Mouse (Mus musculus) megakaryocyte, embryonic 14.5 days (primary cell): Measurements from ENCODE around the gene Slc8b1. TPM values are rescaled to one million over a fixed set of nuclear protein-coding genes. Genes with fewer than 3 reads are reported as not detected.

ENCODE experiments used
- H3K27me3 ChIP-seq: replicated peaks from 2 replicates; pipeline ENCODE3; 2012; ENCODE audit warnings: inconsistent platforms
- H3K36me3 ChIP-seq: replicated peaks from 2 replicates; pipeline ENCODE3; 2012; ENCODE audit warnings: low read length, inconsistent platforms, mixed read lengths
- H3K4me1 ChIP-seq: 2 replicates; pipeline ENCODE4 v1.6.1; 2012; ENCODE audit warnings: inconsistent platforms
- H3K4me3 ChIP-seq: replicated peaks from 2 replicates; pipeline ENCODE3; 2012; ENCODE audit warnings: moderate library complexity, mild to moderate bottlenecking, inconsistent platforms
- H3K9me3 ChIP-seq: 2 replicates; pipeline ENCODE4 v1.6.1; 2012; ENCODE audit warnings: inconsistent platforms
- FLI1 ChIP-seq: IDR thresholded peaks from 2 replicates; pipeline ENCODE4 v1.6.1; 2012; ENCODE audit warnings: low read length, inconsistent platforms, mixed read lengths
- GATA1 ChIP-seq: IDR thresholded peaks from 3 replicates; pipeline ENCODE4 v1.6.1; 2012; ENCODE audit warnings: mixed read lengths, low read length, inconsistent platforms, borderline replicate concordance
- polyA plus RNA-seq: library from polyadenylated mRNA; stranded (reverse); fragments of >175 nt; gene quantifications from 2 replicates; pipeline ENCODE4 v1.2.3, GENCODE M21; 2012; ENCODE audit warnings: low replicate concordance; ENCODE audit not compliant: insufficient read depth

The Slc8b1 gene
- polyA plus RNA-seq, 1 experiment = 5.3 TPM

GRCm38 (mm10) chr5:120522649-120523048 is 11.7 kb downstream of the Slc8b1 start:
- Histone ChIP-seq H3K27me3 (no peaks in the 10 kb centered on the region), H3K4me1 (peaks cover 39% of the 10 kb centered on the region), H3K4me3 (no peak overlapping the region), H3K9me3 (no peaks in the 10 kb centered on the region), H3K36me3 (peaks cover 74% of the 10 kb centered on the region)
- no peak for TF ChIP-seq FLI1
- TF ChIP-seq GATA1 = no peak

GRCm38 (mm10) chr5:120524736-120525135 is 13.8 kb downstream of the Slc8b1 start:
- H3K4me3 ChIP-seq = no peak overlapping the region
- no peaks in the 10 kb centered on the region for H3K27me3 ChIP-seq
- no peaks in the 10 kb centered on the region for H3K9me3 ChIP-seq
- peaks cover 84% of the 10 kb centered on the region for H3K36me3 ChIP-seq
- peaks cover 45% of the 10 kb centered on the region for H3K4me1 ChIP-seq
- TF ChIP-seq GATA1 = no peak

DNA sequence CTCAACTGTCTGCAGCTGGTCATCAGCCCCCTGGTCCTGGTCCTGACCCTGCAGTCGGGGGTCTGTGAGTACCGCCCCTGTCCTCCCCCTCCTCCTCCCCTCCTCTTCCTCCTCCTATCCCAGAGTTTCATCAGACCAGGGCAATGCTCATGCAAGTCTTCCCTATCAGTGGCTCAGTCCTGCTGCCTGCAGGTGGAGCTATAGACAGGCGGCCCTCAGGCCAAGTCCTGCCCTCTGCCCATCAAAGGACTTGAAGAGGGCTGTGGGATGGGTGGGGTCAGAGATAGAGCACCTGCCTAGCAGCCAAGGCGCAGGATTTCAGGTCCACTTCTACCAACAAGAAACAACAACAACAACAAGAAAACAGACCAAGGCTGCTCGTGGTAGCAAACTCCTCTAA is 14.8 kb downstream of the Slc8b1 start:
- Histone ChIP-seq H3K27me3 (no peaks in the 10 kb centered on the region), H3K4me3 (no peak overlapping the region), H3K36me3 (peaks cover 82% of the 10 kb centered on the region), H3K4me1 (peaks cover 40% of the 10 kb centered on the region), H3K9me3 (no peaks in the 10 kb centered on the region)
- TF ChIP-seq GATA1 (no peak), FLI1 (no peak)

DNA sequence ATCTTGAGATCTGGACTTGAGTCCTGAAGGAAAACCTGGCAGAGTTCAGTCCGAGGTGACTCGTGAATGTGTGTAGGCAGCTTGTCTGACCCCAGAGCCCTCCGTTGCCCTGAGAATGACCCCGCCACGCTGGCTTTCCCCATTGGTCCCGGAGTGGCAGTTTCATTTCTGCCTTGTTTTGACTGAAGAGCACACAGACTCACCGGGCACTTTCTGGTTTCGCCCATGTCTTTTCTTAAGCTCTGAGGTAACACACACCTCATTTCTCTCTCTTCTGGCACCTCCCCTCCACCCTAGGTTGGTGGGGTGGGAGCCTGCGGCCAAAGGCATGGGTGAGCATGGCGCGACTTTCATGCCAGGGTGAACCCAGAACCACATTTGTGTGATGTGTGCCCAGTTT is 15.3 kb downstream of the Slc8b1 start:
- TF ChIP-seq FLI1 = no peak
- no peak for TF ChIP-seq GATA1

GRCm38 (mm10) chr5:120527296-120527964 is 16.5 kb downstream of the Slc8b1 start:
- H3K36me3 ChIP-seq = peaks cover 82% of the 10 kb centered on the region
- H3K4me3 ChIP-seq = no peak overlapping the region
- peaks cover 44% of the 10 kb centered on the region for H3K4me1 ChIP-seq
- no peaks in the 10 kb centered on the region for H3K9me3 ChIP-seq
- no peaks in the 10 kb centered on the region for H3K27me3 ChIP-seq
- no peak for TF ChIP-seq FLI1
- no peak for TF ChIP-seq GATA1

More for the DNA sequence above, 15.3 kb downstream of the Slc8b1 start:
- Histone ChIP-seq H3K27me3 (no peaks in the 10 kb centered on the region), H3K9me3 (no peaks in the 10 kb centered on the region), H3K4me3 (no peak overlapping the region), H3K4me1 (peaks cover 41% of the 10 kb centered on the region), H3K36me3 (peaks cover 82% of the 10 kb centered on the region)

- no peaks in the 10 kb centered on the region for H3K27me3 ChIP-seq
- no peak overlapping the region for H3K4me3 ChIP-seq
- H3K9me3 ChIP-seq = no peaks in the 10 kb centered on the region
- no peak for TF ChIP-seq GATA1
- TF ChIP-seq FLI1 = no peak
- H3K4me1 ChIP-seq = peaks cover 31% of the 10 kb centered on the region
- peaks cover 83% of the 10 kb centered on the region for H3K36me3 ChIP-seq
Measured at GRCm38 (mm10) chr5:120531631-120532030, 20.7 kb downstream of the Slc8b1 start.

GRCm38 (mm10) chr5:120534071-120534685 is 23.2 kb downstream of the Slc8b1 start:
- H3K36me3 ChIP-seq = peaks cover 96% of the 10 kb centered on the region
- no peak overlapping the region for H3K4me3 ChIP-seq
- TF ChIP-seq FLI1 = no peak
- TF ChIP-seq GATA1 = no peak
- no peaks in the 10 kb centered on the region for H3K9me3 ChIP-seq
- no peaks in the 10 kb centered on the region for H3K27me3 ChIP-seq
- H3K4me1 ChIP-seq = peaks cover 11% of the 10 kb centered on the region; the same call in 1 of the 2 replicates

DNA sequence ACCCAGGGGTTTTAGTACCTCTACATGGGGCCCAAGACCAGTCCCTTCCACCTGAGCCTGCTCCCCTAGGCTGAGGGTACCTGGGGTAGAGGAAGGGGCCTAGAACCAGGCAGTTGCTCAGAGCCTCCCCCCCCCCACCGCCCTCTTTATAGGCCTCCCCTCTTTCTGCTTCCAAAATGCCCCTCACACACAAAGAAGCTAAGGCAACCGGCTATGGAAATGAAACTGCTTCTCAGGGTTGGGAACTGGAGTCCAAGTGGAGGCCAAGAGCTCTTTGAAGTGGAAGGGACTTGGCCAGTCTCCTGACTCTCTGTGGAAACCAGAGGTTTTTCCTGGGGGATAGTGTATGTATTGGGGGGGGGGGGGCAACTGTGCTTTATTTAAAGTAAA is 23.7 kb downstream of the Slc8b1 start:
- peaks cover 96% of the 10 kb centered on the region for H3K36me3 ChIP-seq

DNA sequence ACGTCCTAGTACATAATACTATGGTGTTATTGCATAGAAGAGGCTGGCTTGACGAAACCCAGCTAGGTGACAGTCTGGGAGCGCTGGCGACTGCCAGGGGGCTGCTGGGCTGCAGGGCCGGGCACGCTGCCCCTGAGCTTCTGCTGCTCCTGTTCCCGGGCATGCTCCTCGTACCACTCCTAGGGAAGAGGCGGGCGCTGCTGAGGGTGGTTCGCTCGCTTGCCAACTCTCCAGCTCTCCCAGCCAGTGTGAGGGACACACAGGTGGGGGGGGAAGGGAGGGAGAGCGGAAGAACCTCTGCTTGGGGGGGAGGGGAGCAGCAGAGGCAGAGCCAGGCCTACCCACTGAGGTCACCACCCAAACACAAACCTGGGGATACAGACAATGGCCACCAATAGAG is 25.1 kb downstream of the Slc8b1 start:
- Histone ChIP-seq H3K4me3 (no peak overlapping the region), H3K9me3 (no peaks in the 10 kb centered on the region), H3K27me3 (no peaks in the 10 kb centered on the region), H3K4me1 (peaks cover 19% of the 10 kb centered on the region), H3K36me3 (peaks cover 97% of the 10 kb centered on the region)
- TF ChIP-seq GATA1 (no peak), FLI1 (no peak)

More for the DNA sequence above, 23.7 kb downstream of the Slc8b1 start:
- H3K27me3 ChIP-seq = no peaks in the 10 kb centered on the region
- peaks cover 9% of the 10 kb centered on the region; the same call in 1 of the 2 replicates for H3K4me1 ChIP-seq
- no peaks in the 10 kb centered on the region for H3K9me3 ChIP-seq
- no peak overlapping the region for H3K4me3 ChIP-seq
- no peak for TF ChIP-seq GATA1
- no peak for TF ChIP-seq FLI1

- Histone ChIP-seq H3K9me3 (no peaks in the 10 kb centered on the region), H3K4me1 (peaks cover 25% of the 10 kb centered on the region), H3K4me3 (no peak overlapping the region), H3K27me3 (no peaks in the 10 kb centered on the region), H3K36me3 (peaks cover 97% of the 10 kb centered on the region)
- no peak for TF ChIP-seq FLI1
- no peak for TF ChIP-seq GATA1
Measured at GRCm38 (mm10) chr5:120536632-120537031, 25.7 kb downstream of the Slc8b1 start.
